Mouse (Mus musculus) stomach, postnatal 0 days (tissue): ENCODE data around the gene Pkn3. TPM values are rescaled to one million over a fixed set of nuclear protein-coding genes. Genes with fewer than 3 reads are reported as not detected.

Experiments used
- ATAC-seq: fragments of 200-750 bp; cut with Nextera tagmentation; 2 replicates; pipeline ENCODE4 v1.8.0; 2017; ENCODE audit not compliant: low FRiP score, low TSS enrichment
- DNase-seq: peaks from one replicate; pipeline ENCODE4 v3.0.0-alpha.2; 2016; ENCODE audit warnings: low spot score
- H3K27ac ChIP-seq: fragments of 300-500 bp; sonication (generic); replicated peaks from 2 replicates; pipeline ENCODE4 v1.5.1; 2014; ENCODE audit warnings: mild to moderate bottlenecking, control low read depth
- H3K27me3 ChIP-seq: fragments of 300-500 bp; sonication (generic); 2 replicates; pipeline ENCODE4 v1.6.1; 2014; ENCODE audit warnings: low read length; ENCODE audit not compliant: control insufficient read depth, insufficient read depth
- H3K36me3 ChIP-seq: fragments of 300-500 bp; sonication (generic); 2 replicates; pipeline ENCODE4 v1.6.1; 2014; ENCODE audit warnings: low read length, mixed read lengths; ENCODE audit not compliant: control insufficient read depth, insufficient read depth
- H3K4me1 ChIP-seq: fragments of 300-500 bp; sonication (generic); replicated peaks from 2 replicates; pipeline ENCODE4 v1.6.1; 2014; ENCODE audit warnings: antibody characterized with exemption; ENCODE audit not compliant: control insufficient read depth, insufficient read depth
- H3K4me2 ChIP-seq: fragments of 300-500 bp; sonication (generic); replicated peaks from 2 replicates; pipeline ENCODE4 v1.6.1; 2014; ENCODE audit warnings: low read depth, mild to moderate bottlenecking, control low read depth, moderate library complexity
- H3K4me3 ChIP-seq: fragments of 300-500 bp; sonication (generic); 2 replicates; pipeline ENCODE4 v1.5.1; 2014; ENCODE audit warnings: low read depth, low read length, control low read depth
- H3K9ac ChIP-seq: fragments of 300-500 bp; sonication (generic); 2 replicates; pipeline ENCODE4 v1.6.1; 2014; ENCODE audit warnings: mild to moderate bottlenecking, low read length, control low read depth, mixed read lengths
- H3K9me3 ChIP-seq: fragments of 300-500 bp; sonication (generic); 2 replicates; pipeline ENCODE4 v1.6.1; 2016; ENCODE audit warnings: low read length; ENCODE audit not compliant: control insufficient read depth
- CTCF ChIP-seq: IDR thresholded peaks from 2 replicates; pipeline ENCODE4 v1.5.1; 2016; ENCODE audit warnings: antibody characterized with exemption, low read depth, mild to moderate bottlenecking, moderate library complexity
- EP300 ChIP-seq: optimal IDR thresholded peaks from 2 replicates; pipeline ENCODE3; 2016; ENCODE audit warnings: antibody characterized with exemption
- WGBS: fragments of 180-500 bp; shearing (Covaris S2); extraction: QIAGEN DNeasy Blood & Tissue Kit; methylation state at CpG from one replicate; pipeline ENCODE4 v1.1.7; 2014; 5-methylcytosine and 5-hydroxymethylcytosine counted together
- polyA plus RNA-seq: library from polyadenylated mRNA; unstranded; fragments of >200 nt; fragmentation: Nextera tagmentation; extraction: Ambion mirVana; gene quantifications from 2 replicates; pipeline ENCODE4 v1.2.1, GENCODE M21; 2015

Pkn3 gene
- 3.0 and 3.1 TPM in 2 replicates for polyA plus RNA-seq

DNA sequence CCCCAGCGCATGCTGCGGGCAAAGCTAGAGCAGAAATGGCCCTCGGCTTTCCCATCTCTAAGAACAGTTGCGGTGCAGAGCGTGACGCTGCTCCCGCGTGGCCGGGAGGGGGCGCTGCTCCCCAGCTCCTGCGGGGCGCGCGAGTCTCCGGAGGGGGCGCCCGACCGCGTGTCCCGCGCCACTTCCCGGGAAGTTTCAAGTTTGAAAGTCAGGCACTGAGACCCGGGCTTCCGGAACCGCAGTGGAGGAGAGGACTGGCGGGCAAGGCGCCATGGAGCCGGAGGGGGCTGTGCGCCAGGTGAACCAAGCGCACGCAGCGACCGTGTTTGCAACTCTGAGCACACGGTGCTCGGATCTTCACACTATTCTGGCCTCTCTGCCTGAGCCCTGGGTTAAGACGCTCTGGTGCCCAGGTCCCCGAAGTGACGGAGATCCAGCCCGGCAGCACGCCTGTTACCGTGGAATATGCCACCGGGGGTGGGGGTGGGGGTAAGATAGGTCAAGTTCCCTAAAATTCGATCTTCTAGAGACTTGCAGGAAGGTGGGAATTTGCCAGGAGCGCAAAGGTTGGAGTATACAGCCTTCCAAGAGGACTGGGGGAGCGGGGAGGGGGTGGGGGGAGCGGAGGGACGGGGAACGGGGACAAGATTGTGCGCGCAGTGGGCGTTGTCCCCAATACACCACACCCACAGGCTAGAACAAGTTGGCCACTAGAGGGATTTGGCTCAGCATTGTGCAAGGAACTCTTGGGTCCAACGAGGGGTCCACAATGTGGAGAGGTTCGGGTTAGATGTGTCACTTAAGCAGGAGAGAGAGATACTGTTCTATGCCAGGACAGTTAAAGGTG lies at the start of gene Pkn3:
Gene Pkn3, plus strand, starts transcription at position 183 of the 847 bp plus-strand sequence.
- H3K4me1 ChIP-seq = peaks cover 4% of the 10 kb centered on the region; the same call in 1 of the 2 replicates
- H3K4me2 ChIP-seq = peak within 1 kb of the TSS; percentile 98
- H3K36me3 ChIP-seq = peaks cover 3% of the 10 kb centered on the region; the same call in 1 of the 2 replicates
- WGBS = under 1% methylated on average over 52 of the region's 53 CpGs
- H3K27ac ChIP-seq = peak within 1 kb of the TSS; percentile 78
- DNase-seq (peak; percentile 92), ATAC-seq (peak; percentile 86)
- peak within 1 kb of the TSS; percentile 58 for H3K9ac ChIP-seq
- no peaks in the 10 kb centered on the region for H3K9me3 ChIP-seq
- H3K4me3 ChIP-seq = peak within 1 kb of the TSS; percentile 62
- TF ChIP-seq EP300 (no peak), CTCF (peak; percentile 100)
- no peaks in the 10 kb centered on the region for H3K27me3 ChIP-seq

- Histone ChIP-seq H3K4me1 (no peaks in the 10 kb centered on the region), H3K4me2 (no peak overlapping the region), H3K9me3 (no peaks in the 10 kb centered on the region), H3K4me3 (no peak overlapping the region), H3K27me3 (no peaks in the 10 kb centered on the region), H3K27ac (no peak overlapping the region), H3K9ac (no peak overlapping the region), H3K36me3 (peaks cover 44% of the 10 kb centered on the region)
- 56% methylated on average over 11 of the region's 11 CpGs for WGBS
- ATAC-seq (peak; percentile 53; the same call in 1 of the 2 replicates), DNase-seq (peak; percentile 51)
- TF ChIP-seq CTCF (peak; percentile 55), EP300 (no peak)
These were observed 45.1 kb upstream of the Pkn3 start for GRCm38 (mm10) chr2:30032244-30032846.

DNA sequence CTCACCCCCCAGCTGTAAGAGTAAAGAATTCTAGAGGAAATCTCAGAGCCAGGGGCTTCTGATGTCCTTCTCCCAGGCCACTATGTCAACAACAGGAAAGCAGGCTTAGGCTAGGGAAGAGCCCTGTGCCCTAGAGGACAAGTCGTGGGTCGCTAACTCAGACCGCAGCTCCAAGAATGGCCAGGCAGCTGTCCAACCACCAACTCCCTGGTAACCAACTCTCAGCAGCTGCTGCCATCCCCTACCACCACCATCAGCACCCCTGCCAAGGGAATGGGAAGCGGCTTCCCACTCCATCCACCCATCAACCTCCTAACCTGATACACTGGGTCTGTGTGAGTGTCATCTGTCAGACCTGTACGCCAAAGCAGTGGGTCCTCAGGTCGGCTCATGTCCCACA lies 44.5 kb upstream of the Pkn3 start:
- no peak overlapping the region for H3K9ac ChIP-seq
- H3K4me2 ChIP-seq = no peak overlapping the region
- no peak overlapping the region for H3K4me3 ChIP-seq
- ATAC-seq (no peak), DNase-seq (no peak)
- peaks cover 38% of the 10 kb centered on the region for H3K36me3 ChIP-seq
- H3K27me3 ChIP-seq = no peaks in the 10 kb centered on the region
- TF ChIP-seq EP300 = no peak
- TF ChIP-seq CTCF = no peak
- no peaks in the 10 kb centered on the region for H3K4me1 ChIP-seq
- H3K9me3 ChIP-seq = no peaks in the 10 kb centered on the region
- 78% methylated on average over 6 of the region's 6 CpGs for WGBS
- no peak overlapping the region for H3K27ac ChIP-seq

GRCm38 (mm10) chr2:30037762-30038161 lies 39.7 kb upstream of the Pkn3 start:
- no peak for TF ChIP-seq CTCF
- no peak for TF ChIP-seq EP300
- Histone ChIP-seq H3K27me3 (no peaks in the 10 kb centered on the region), H3K4me3 (no peak overlapping the region), H3K4me1 (no peaks in the 10 kb centered on the region), H3K27ac (no peak overlapping the region), H3K4me2 (no peak overlapping the region), H3K9me3 (no peaks in the 10 kb centered on the region), H3K9ac (no peak overlapping the region), H3K36me3 (no peaks in the 10 kb centered on the region)
- WGBS = 76% methylated on average over 2 of the region's 2 CpGs
- DNase-seq (no peak), ATAC-seq (no peak)

GRCm38 (mm10) chr2:30038370-30038769 lies 39.1 kb upstream of the Pkn3 start:
- H3K27me3 ChIP-seq = no peaks in the 10 kb centered on the region
- WGBS = 92% methylated on average over 10 of the region's 10 CpGs

GRCm38 (mm10) chr2:30039687-30040086 lies 37.8 kb upstream of the Pkn3 start:
- Histone ChIP-seq H3K4me2 (no peak overlapping the region), H3K9me3 (no peaks in the 10 kb centered on the region), H3K4me3 (no peak overlapping the region), H3K9ac (no peak overlapping the region), H3K27me3 (no peaks in the 10 kb centered on the region), H3K4me1 (no peaks in the 10 kb centered on the region), H3K36me3 (no peaks in the 10 kb centered on the region), H3K27ac (no peak overlapping the region)
- no peak for DNase-seq
- TF ChIP-seq CTCF (no peak), EP300 (no peak)
- ATAC-seq = no peak

More at GRCm38 (mm10) chr2:30038370-30038769, 39.1 kb upstream of the Pkn3 start:
- no peak for DNase-seq
- Histone ChIP-seq H3K4me1 (no peaks in the 10 kb centered on the region), H3K4me2 (no peak overlapping the region), H3K36me3 (no peaks in the 10 kb centered on the region), H3K4me3 (no peak overlapping the region), H3K9ac (no peak overlapping the region), H3K27ac (no peak overlapping the region), H3K9me3 (no peaks in the 10 kb centered on the region)
- TF ChIP-seq EP300 (no peak), CTCF (no peak)
- ATAC-seq = no peak
